Mouse (Mus musculus) hindbrain, postnatal 0 days (tissue): Measurements from ENCODE around the gene Arid5a. TPM values are rescaled to one million over a fixed set of nuclear protein-coding genes. Genes with fewer than 3 reads are reported as not detected.

ENCODE experiments used
- ATAC-seq: fragments of 200-750 bp; cut with Nextera tagmentation; 2 replicates; pipeline ENCODE4 v1.8.0; 2017; ENCODE audit warnings: mild to moderate bottlenecking, moderate TSS enrichment, moderate library complexity
- DNase-seq: peaks from one replicate; pipeline ENCODE4 v3.0.0-alpha.2; 2015; ENCODE audit warnings: low spot score
- H3K27ac ChIP-seq: fragments of 300-500 bp; sonication (generic); 2 replicates; pipeline ENCODE4 v1.5.1; 2014; ENCODE audit warnings: mild to moderate bottlenecking
- H3K27me3 ChIP-seq: fragments of 300-500 bp; sonication (generic); 2 replicates; pipeline ENCODE4 v1.6.1; 2014; ENCODE audit warnings: low read length, mixed read lengths; ENCODE audit not compliant: insufficient read depth
- H3K36me3 ChIP-seq: fragments of 300-500 bp; sonication (generic); 2 replicates; pipeline ENCODE4 v1.6.1; 2014; ENCODE audit warnings: low read length, mixed read lengths; ENCODE audit not compliant: insufficient read depth
- H3K4me1 ChIP-seq: fragments of 300-500 bp; sonication (generic); 2 replicates; pipeline ENCODE4 v1.6.1; 2014; ENCODE audit warnings: antibody characterized with exemption, low read length, mixed read lengths; ENCODE audit not compliant: insufficient read depth
- H3K4me2 ChIP-seq: fragments of 300-500 bp; sonication (generic); 2 replicates; pipeline ENCODE4 v1.6.1; 2014; ENCODE audit warnings: low read depth, mild to moderate bottlenecking, low read length, moderate library complexity, mixed read lengths
- H3K4me3 ChIP-seq: fragments of 300-500 bp; sonication (generic); 2 replicates; pipeline ENCODE4 v1.5.1; 2014; ENCODE audit warnings: low read length
- H3K9ac ChIP-seq: fragments of 300-500 bp; sonication (generic); replicated peaks from 2 replicates; pipeline ENCODE4 v1.6.1; 2014; ENCODE audit warnings: mild to moderate bottlenecking, low read length, moderate library complexity, mixed read lengths
- H3K9me3 ChIP-seq: fragments of 300-500 bp; sonication (generic); 2 replicates; pipeline ENCODE4 v1.6.1; 2016; ENCODE audit warnings: low read length, mixed read lengths
- CTCF ChIP-seq: IDR thresholded peaks from 2 replicates; pipeline ENCODE4 v1.5.1; 2016; ENCODE audit warnings: antibody characterized with exemption, control low read depth, low read depth
- WGBS: fragments of 180-500 bp; shearing (Covaris S2); extraction: QIAGEN DNeasy Blood & Tissue Kit; methylation state at CpG from one replicate; pipeline ENCODE4 v1.1.7; 2014; 5-methylcytosine and 5-hydroxymethylcytosine counted together
- polyA plus RNA-seq: library from polyadenylated mRNA; unstranded; fragments of >200 nt; fragmentation: Nextera tagmentation; extraction: Ambion mirVana; gene quantifications from 2 replicates; pipeline ENCODE4 v1.2.1, GENCODE M21; 2015
- total RNA-seq: library from RNA; depleted of rRNA; stranded (reverse); fragments of >200 nt; gene quantifications from 2 replicates; pipeline ENCODE4 v1.2.3, GENCODE M21; 2014

Arid5a gene
- total and polyA plus RNA-seq, 2 experiments from 2014 or later, result 8.4 to 10.1 TPM

DNA sequence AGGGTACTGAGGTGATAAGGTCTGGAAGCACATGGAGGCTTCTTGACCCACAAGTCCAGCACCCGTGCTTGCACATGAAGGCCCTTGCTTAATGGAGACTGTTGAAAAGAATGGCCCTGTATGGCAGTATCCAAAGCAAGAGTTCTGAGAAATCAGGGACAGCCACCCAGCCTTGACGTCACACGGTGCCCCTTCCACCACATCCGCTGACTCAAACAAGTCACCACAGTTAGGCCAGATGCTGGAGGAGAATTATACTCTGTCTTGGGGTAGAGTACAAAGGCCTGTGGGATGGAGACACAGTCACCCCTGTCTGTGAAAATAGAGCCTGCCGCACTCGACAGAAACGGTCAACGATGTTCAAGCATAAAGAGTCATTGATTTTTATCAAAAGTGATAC lies 14.1 kb upstream of the Arid5a start:
- H3K36me3 ChIP-seq, result no peaks in the 10 kb centered on the region
- DNase-seq (no peak), ATAC-seq (no peak)
- H3K27me3 ChIP-seq, result no peaks in the 10 kb centered on the region
- 90% methylated on average over 8 of the region's 8 CpGs for WGBS
- no peak overlapping the region for H3K4me2 ChIP-seq
- no peaks in the 10 kb centered on the region for H3K4me1 ChIP-seq
- no peak overlapping the region for H3K4me3 ChIP-seq
- no peak overlapping the region for H3K27ac ChIP-seq
- no peak overlapping the region for H3K9ac ChIP-seq
- no peaks in the 10 kb centered on the region for H3K9me3 ChIP-seq
- TF ChIP-seq CTCF, result no peak

DNA sequence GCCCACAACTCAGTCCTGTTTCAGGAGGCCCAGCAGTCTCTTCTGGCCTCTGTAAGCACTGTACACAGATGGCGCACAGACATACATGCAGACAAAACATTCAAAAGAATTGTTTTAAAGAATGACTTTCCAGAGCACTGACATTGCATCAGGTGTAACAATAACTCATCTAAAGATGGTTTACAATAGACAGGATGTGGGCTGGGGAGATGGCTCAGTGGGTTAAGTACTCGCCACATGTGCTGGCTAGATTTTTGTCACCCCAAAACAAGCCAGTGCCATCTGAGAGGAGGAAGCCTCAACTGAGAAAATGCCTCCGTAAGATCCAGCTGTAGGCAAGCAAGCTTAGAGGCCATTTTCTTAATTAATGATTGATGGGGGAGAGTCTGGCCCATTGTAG lies 13.1 kb upstream of the Arid5a start:
- Histone ChIP-seq H3K9ac (no peak overlapping the region), H3K27me3 (no peaks in the 10 kb centered on the region), H3K27ac (no peak overlapping the region), H3K4me2 (no peak overlapping the region), H3K4me1 (no peaks in the 10 kb centered on the region), H3K36me3 (no peaks in the 10 kb centered on the region), H3K9me3 (no peaks in the 10 kb centered on the region), H3K4me3 (no peak overlapping the region)
- DNase-seq (no peak), ATAC-seq (no peak)
- TF ChIP-seq CTCF, result no peak
- WGBS, result 89% methylated on average over 3 of the region's 3 CpGs

DNA sequence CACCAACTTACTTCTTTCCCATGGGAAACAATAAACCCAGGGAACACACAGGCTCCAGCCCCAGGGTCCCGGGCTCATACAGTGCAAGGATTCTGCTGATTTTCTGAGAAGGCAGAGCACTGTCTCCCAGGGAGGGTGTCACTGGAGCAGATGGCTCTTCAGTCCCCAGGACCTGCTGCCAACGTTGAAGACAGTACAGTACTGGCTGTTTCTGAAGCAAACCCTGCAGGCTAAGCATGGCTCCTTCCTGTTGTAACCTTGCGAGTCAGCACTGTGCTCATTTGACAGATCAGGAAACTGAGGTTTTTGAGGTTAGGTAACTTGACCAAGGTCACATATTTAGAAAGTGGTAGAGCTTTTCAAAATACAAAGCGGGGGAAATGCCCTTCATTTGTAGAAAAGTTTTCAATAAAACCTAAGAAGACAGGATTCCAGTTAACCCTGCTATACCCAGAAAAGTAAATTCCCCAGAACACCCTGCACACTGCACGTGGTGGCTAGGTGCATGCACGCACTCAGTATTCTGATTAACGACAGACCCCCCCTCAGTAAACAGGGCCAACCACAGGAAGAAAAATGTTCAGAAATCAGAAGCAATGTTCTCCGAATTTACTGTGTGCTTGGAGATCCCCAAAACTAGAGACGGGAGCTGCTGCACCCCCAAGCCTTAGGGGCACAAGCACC lies 10.9 kb upstream of the Arid5a start:
- Histone ChIP-seq H3K9me3 (no peaks in the 10 kb centered on the region), H3K27ac (no peak overlapping the region), H3K27me3 (no peaks in the 10 kb centered on the region), H3K4me2 (no peak overlapping the region), H3K4me3 (no peak overlapping the region), H3K4me1 (no peaks in the 10 kb centered on the region), H3K36me3 (no peaks in the 10 kb centered on the region), H3K9ac (no peak overlapping the region)
- WGBS, result 71% methylated on average over 9 of the region's 9 CpGs
- DNase-seq (no peak), ATAC-seq (no peak)
- TF ChIP-seq CTCF, result no peak

DNA sequence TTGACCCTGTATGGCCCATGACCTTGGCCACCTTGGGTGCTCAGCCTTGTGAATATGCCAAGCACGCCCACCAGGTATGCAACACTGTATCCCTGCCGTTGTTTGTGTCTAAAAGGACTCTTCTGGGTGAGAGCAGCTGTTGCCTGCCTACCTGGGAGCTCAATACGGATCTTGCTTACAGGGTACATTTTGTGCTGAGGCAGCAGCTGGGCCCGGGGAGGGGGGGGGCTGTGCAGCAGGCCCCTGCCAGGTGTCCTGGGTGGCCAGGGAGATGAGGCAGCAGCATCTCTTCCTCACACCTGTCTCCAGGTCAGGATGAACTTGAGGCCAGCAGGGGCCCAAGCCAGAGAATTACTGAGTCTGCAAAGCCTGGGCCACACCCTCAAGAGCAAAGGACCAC lies 9.4 kb upstream of the Arid5a start:
- whole genome bisulfite sequencing, result 74% methylated on average over 4 of the region's 4 CpGs

DNA sequence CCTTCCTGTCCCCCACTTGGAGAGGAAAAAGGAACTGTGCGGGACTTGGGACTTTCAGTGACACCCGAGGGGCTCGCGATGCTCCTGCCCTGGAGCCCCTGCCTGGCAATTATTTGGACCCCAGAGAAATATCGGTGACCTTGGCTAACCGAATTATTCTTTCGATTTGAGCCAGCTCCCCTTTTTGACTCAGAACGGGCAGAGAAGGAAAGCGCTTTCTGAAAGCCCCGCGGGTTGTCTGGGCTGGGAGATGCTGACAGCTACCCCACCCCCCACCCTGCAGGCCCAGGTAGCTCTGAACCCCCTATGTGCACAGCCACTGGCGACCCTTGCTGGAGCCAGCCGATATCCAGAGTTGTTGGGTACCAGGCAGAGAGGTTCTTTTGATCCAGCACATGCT lies 8.4 kb upstream of the Arid5a start:
- ATAC-seq, result no peak
- 31% methylated on average over 13 of the region's 13 CpGs for WGBS
- no peak for TF ChIP-seq CTCF

More for the DNA sequence above, 9.4 kb upstream of the Arid5a start:
- ATAC-seq (no peak), DNase-seq (no peak)
- no peaks in the 10 kb centered on the region for H3K36me3 ChIP-seq
- H3K4me1 ChIP-seq, result no peaks in the 10 kb centered on the region
- H3K27me3 ChIP-seq, result no peaks in the 10 kb centered on the region
- no peaks in the 10 kb centered on the region for H3K9me3 ChIP-seq
- no peak overlapping the region for H3K4me2 ChIP-seq
- H3K9ac ChIP-seq, result no peak overlapping the region
- TF ChIP-seq CTCF, result no peak
- H3K4me3 ChIP-seq, result no peak overlapping the region
- H3K27ac ChIP-seq, result no peak overlapping the region

DNA sequence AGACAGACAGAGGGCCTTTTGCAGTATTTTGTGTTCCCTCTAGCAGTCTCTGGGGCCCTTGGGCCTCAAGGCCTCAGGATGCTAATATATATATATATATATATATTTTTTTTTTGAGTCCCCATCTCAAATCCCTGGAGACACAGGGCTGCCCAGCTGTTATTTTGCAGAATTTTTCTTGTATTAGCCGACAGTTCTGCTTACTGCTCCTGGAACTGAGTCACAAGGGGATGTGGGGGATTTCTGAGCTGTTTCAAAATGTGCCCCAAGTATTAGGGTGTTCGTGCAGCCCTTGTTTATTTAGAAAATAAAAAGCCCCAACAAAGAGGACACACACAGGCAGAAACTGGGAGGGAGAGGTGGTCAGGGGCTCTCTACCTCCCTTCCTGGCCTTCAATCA lies 7.9 kb upstream of the Arid5a start:
- H3K27me3 ChIP-seq, result no peaks in the 10 kb centered on the region
- no peak overlapping the region for H3K4me2 ChIP-seq
- WGBS, result 54% methylated on average over 2 of the region's 2 CpGs
- no peak overlapping the region for H3K4me3 ChIP-seq
- no peaks in the 10 kb centered on the region for H3K4me1 ChIP-seq
- H3K36me3 ChIP-seq, result no peaks in the 10 kb centered on the region
- no peak for ATAC-seq
- no peak overlapping the region for H3K9ac ChIP-seq
- DNase-seq, result no peak
- no peaks in the 10 kb centered on the region for H3K9me3 ChIP-seq
- no peak overlapping the region for H3K27ac ChIP-seq
- TF ChIP-seq CTCF, result no peak

More for the DNA sequence above, 8.4 kb upstream of the Arid5a start:
- Histone ChIP-seq H3K36me3 (no peaks in the 10 kb centered on the region), H3K9me3 (no peaks in the 10 kb centered on the region), H3K9ac (no peak overlapping the region), H3K27ac (no peak overlapping the region), H3K4me2 (no peak overlapping the region), H3K4me1 (no peaks in the 10 kb centered on the region), H3K4me3 (no peak overlapping the region), H3K27me3 (no peaks in the 10 kb centered on the region)
- no peak for DNase-seq

DNA sequence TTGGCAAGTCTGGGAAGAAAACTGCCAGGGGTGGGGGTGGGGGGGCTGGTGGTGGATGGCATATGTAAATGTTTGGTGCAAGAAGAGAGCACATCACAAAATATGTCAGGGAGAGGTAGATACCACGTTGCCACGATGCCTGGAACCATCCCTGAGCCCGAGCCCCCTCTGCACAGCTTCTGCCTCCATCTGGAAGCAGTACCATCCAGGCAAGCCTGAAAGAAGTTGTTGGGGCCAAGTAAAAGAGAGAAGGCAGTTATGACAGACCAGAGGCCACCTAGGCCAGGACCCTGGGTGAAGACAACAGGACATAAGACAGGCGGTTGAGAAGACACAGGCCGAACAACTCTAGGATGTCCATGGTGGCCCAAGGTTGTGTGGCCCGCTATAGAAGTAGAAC lies 7.0 kb upstream of the Arid5a start:
- H3K9ac ChIP-seq, result no peak overlapping the region
- H3K4me1 ChIP-seq, result no peaks in the 10 kb centered on the region
- no peak overlapping the region for H3K4me2 ChIP-seq
- no peaks in the 10 kb centered on the region for H3K36me3 ChIP-seq
- TF ChIP-seq CTCF, result no peak
- DNase-seq (no peak), ATAC-seq (no peak)
- H3K27me3 ChIP-seq, result no peaks in the 10 kb centered on the region
- H3K9me3 ChIP-seq, result no peaks in the 10 kb centered on the region
- 87% methylated on average over 6 of the region's 6 CpGs for WGBS
- H3K27ac ChIP-seq, result no peak overlapping the region
- H3K4me3 ChIP-seq, result no peak overlapping the region
